Mouse (Mus musculus) thymus, adult 2 months (tissue): ENCODE results near the gene Scpep1. TPM values are rescaled to one million over a fixed set of nuclear protein-coding genes. Genes with fewer than 3 reads are reported as not detected.
A peak's percentile ranks its signal among the peaks of the same experiment; 100 is the strongest.
"Not testable (repeated sequence)": the region's sequence is repeated elsewhere in the genome, so short reads cannot be mapped to it uniquely, and the experiment has no call there.

Source experiments
- DNase-seq: peaks from one replicate; pipeline ENCODE4 v3.0.0; 2021
- H3K27ac ChIP-seq: fragments of 200-500 bp; 2 replicates; pipeline ENCODE4 v1.5.1; 2012; ENCODE audit warnings: low read length, control low read depth; ENCODE audit not compliant: control insufficient read depth, insufficient read depth
- H3K27me3 ChIP-seq: fragments of 200-500 bp; 2 replicates; pipeline ENCODE4 v1.6.1; 2012; ENCODE audit warnings: mild to moderate bottlenecking, low read length, moderate library complexity, mixed read lengths; ENCODE audit not compliant: control insufficient read depth, insufficient read depth
- H3K36me3 ChIP-seq: fragments of 200-500 bp; 2 replicates; pipeline ENCODE4 v1.6.1; 2012; ENCODE audit warnings: mild to moderate bottlenecking, low read length, moderate library complexity; ENCODE audit not compliant: control insufficient read depth, insufficient read depth
- H3K4me1 ChIP-seq: fragments of 200-500 bp; replicated peaks from 2 replicates; pipeline ENCODE4 v1.6.1; 2012; ENCODE audit warnings: low read length; ENCODE audit not compliant: control insufficient read depth, insufficient read depth
- H3K4me3 ChIP-seq: fragments of 200-500 bp; 2 replicates; pipeline ENCODE4 v1.5.1; 2012; ENCODE audit warnings: mild to moderate bottlenecking, low read length, control low read depth, moderate library complexity; ENCODE audit not compliant: control insufficient read depth, insufficient read depth
- CTCF ChIP-seq: fragments of 200-500 bp; IDR thresholded peaks from 2 replicates; pipeline ENCODE4 v1.5.1; 2012; ENCODE audit warnings: mild to moderate bottlenecking, control low read depth, low read length, moderate library complexity, borderline replicate concordance; ENCODE audit not compliant: control insufficient read depth, poor library complexity, insufficient read depth; ENCODE audit errors: extremely low read depth
- POLR2A ChIP-seq: fragments of 200-500 bp; IDR thresholded peaks from 2 replicates; pipeline ENCODE4 v1.6.1; 2012; ENCODE audit warnings: mild to moderate bottlenecking, low read length, control low read depth, moderate library complexity; ENCODE audit not compliant: control insufficient read depth, poor library complexity, insufficient read depth; ENCODE audit errors: extremely low read depth
- WGBS: fragments of 180-500 bp; shearing (Covaris S2); methylation state at CpG from one replicate; pipeline ENCODE4 v1.1.7; 2018; 5-methylcytosine and 5-hydroxymethylcytosine counted together
- polyA plus RNA-seq: library from polyadenylated mRNA; depleted of rRNA; stranded (reverse); fragments of >200 nt; gene quantifications from 2 replicates; pipeline ENCODE4 v1.2.3, GENCODE M21; 2012

Scpep1 gene
- polyA plus RNA-seq, 1 experiment, result 7.7 TPM

GRCm38 (mm10) chr11:88905621-88906020, 49.6 kb downstream of the Scpep1 start:
- H3K27me3 ChIP-seq, result no peaks in the 10 kb centered on the region; the same call in 1 of the 2 replicates
- H3K36me3 ChIP-seq, result no peaks in the 10 kb centered on the region
- no peak for TF ChIP-seq POLR2A
- TF ChIP-seq CTCF, result no peak
- 79% methylated on average over 2 of the region's 2 CpGs for WGBS
- no peak overlapping the region for H3K4me3 ChIP-seq
- no peak for DNase-seq
- H3K4me1 ChIP-seq, result no peaks in the 10 kb centered on the region
- H3K27ac ChIP-seq, result no peak overlapping the region

GRCm38 (mm10) chr11:88904080-88904479, 51.2 kb downstream of the Scpep1 start:
- Histone ChIP-seq H3K27me3 (no peaks in the 10 kb centered on the region; the same call in 1 of the 2 replicates), H3K36me3 (no peaks in the 10 kb centered on the region), H3K27ac (no peak overlapping the region), H3K4me1 (peaks cover 3% of the 10 kb centered on the region; the same call in 1 of the 2 replicates), H3K4me3 (no peak overlapping the region)
- 68% methylated on average over 2 of the region's 2 CpGs for WGBS
- DNase-seq, result no peak
- TF ChIP-seq CTCF, result no peak
- no peak for TF ChIP-seq POLR2A

GRCm38 (mm10) chr11:88902762-88903161, 52.5 kb downstream of the Scpep1 start:
- Histone ChIP-seq H3K4me3 (no peak overlapping the region), H3K4me1 (peaks cover 3% of the 10 kb centered on the region; the same call in 1 of the 2 replicates), H3K27me3 (no peaks in the 10 kb centered on the region), H3K27ac (no peak overlapping the region), H3K36me3 (no peaks in the 10 kb centered on the region)
- TF ChIP-seq CTCF (no peak), POLR2A (no peak)
- no peak for DNase-seq
- WGBS, result 89% methylated on average over 6 of the region's 6 CpGs

GRCm38 (mm10) chr11:88901341-88901802, 53.9 kb downstream of the Scpep1 start:
- Histone ChIP-seq H3K36me3 (no peaks in the 10 kb centered on the region), H3K4me3 (no peak overlapping the region), H3K4me1 (peaks cover 3% of the 10 kb centered on the region; the same call in 1 of the 2 replicates), H3K27ac (no peak overlapping the region), H3K27me3 (no peaks in the 10 kb centered on the region)
- WGBS, result 78% methylated on average over 7 of the region's 7 CpGs
- no peak for TF ChIP-seq POLR2A
- TF ChIP-seq CTCF, result no peak
- no peak for DNase-seq

GRCm38 (mm10) chr11:88899561-88899960, 55.7 kb downstream of the Scpep1 start:
- H3K27me3 ChIP-seq, result no peaks in the 10 kb centered on the region
- TF ChIP-seq POLR2A (no peak), CTCF (no peak)
- 93% methylated on average over 6 of the region's 6 CpGs for WGBS
- H3K4me3 ChIP-seq, result no peak overlapping the region
- no peaks in the 10 kb centered on the region for H3K36me3 ChIP-seq
- no peak overlapping the region for H3K27ac ChIP-seq
- no peak for DNase-seq
- peaks cover 3% of the 10 kb centered on the region; the same call in 1 of the 2 replicates for H3K4me1 ChIP-seq

- no peak for DNase-seq
- no peak overlapping the region for H3K27ac ChIP-seq
- H3K4me1 ChIP-seq, result peaks cover 3% of the 10 kb centered on the region; the same call in 1 of the 2 replicates
- no peaks in the 10 kb centered on the region for H3K36me3 ChIP-seq
- WGBS, result 91% methylated on average over 4 of the region's 4 CpGs
- H3K27me3 ChIP-seq, result no peaks in the 10 kb centered on the region
- no peak overlapping the region for H3K4me3 ChIP-seq
- no peak for TF ChIP-seq CTCF
- TF ChIP-seq POLR2A, result no peak
These were observed 56.9 kb downstream of the Scpep1 start for GRCm38 (mm10) chr11:88898380-88898763.

GRCm38 (mm10) chr11:88897624-88898379, 57.5 kb downstream of the Scpep1 start:
- WGBS, result 78% methylated on average over 15 of the region's 15 CpGs
- peaks cover 3% of the 10 kb centered on the region; the same call in 1 of the 2 replicates for H3K4me1 ChIP-seq
- H3K27ac ChIP-seq, result no peak overlapping the region
- H3K4me3 ChIP-seq, result no peak overlapping the region
- H3K27me3 ChIP-seq, result no peaks in the 10 kb centered on the region
- DNase-seq, result no peak
- TF ChIP-seq CTCF (no peak), POLR2A (no peak)
- H3K36me3 ChIP-seq, result no peaks in the 10 kb centered on the region

- not testable (repeated sequence) for H3K4me1 ChIP-seq, H3K36me3 ChIP-seq, H3K27me3 ChIP-seq, H3K27ac ChIP-seq
- H3K4me3 ChIP-seq, result peak overlapping the region; percentile 54
- peak; percentile 22 for DNase-seq
- WGBS, result 32% methylated on average over 36 of the region's 39 CpGs
These were observed 59.4 kb downstream of the Scpep1 start for GRCm38 (mm10) chr11:88895800-88896232.

GRCm38 (mm10) chr11:88895235-88895634, 60.0 kb downstream of the Scpep1 start:
- H3K4me1 ChIP-seq, H3K27me3 ChIP-seq, H3K27ac ChIP-seq, H3K36me3 ChIP-seq: not testable (repeated sequence)
- peak overlapping the region; percentile 54 for H3K4me3 ChIP-seq
- DNase-seq, result peak; percentile 33
- 49% methylated on average over 15 of the region's 20 CpGs for WGBS

- not testable (repeated sequence) for H3K36me3 ChIP-seq, H3K27ac ChIP-seq, H3K27me3 ChIP-seq, DNase-seq, H3K4me1 ChIP-seq, H3K4me3 ChIP-seq
- 96% methylated on average over 11 of the region's 14 CpGs for WGBS
These were observed 61.0 kb downstream of the Scpep1 start for GRCm38 (mm10) chr11:88894279-88894678.
